Mouse (Mus musculus) urinary bladder, adult 18-20 months (tissue): ENCODE results near the gene Wtap.
"Not testable (repeated sequence)": the region's sequence is repeated elsewhere in the genome, so short reads cannot be mapped to it uniquely, and the experiment has no call there.

Experiments used
- DNase-seq, 2 experiments: peaks; one replicate each; pipeline ENCODE4 v3.0.0; 2022; ENCODE audit warnings: low spot score in 2 of 2, mixed read lengths in 2 of 2

The Wtap gene

GRCm38 (mm10) chr17:12994069-12994468 lies at the start of gene Wtap:
TSS of gene Wtap (minus strand) at chr17:12994169.
- no peak for DNase-seq

- not testable (repeated sequence) for DNase-seq
Observed at GRCm38 (mm10) chr17:13036627-13037192, 42.7 kb upstream of the Wtap start.

DNA sequence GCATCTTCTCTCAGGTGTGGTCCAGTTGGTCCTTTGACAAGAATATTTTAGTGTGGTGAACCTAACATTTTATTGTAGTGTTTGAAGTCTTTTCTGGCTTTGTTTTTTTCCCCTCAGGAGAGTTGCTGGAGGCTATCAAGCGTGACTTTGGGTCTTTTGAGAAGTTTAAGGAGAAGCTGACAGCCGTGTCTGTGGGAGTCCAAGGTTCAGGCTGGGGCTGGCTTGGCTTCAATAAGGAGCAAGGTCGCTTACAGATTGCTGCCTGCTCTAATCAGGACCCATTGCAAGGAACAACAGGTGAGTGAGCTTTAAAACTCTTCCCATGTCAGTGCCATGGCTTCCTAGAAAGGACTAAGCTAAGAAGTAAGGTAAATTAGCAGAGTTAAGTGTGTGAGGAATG lies 19.3 kb upstream of the Wtap start:
- DNase-seq: no peak

DNA sequence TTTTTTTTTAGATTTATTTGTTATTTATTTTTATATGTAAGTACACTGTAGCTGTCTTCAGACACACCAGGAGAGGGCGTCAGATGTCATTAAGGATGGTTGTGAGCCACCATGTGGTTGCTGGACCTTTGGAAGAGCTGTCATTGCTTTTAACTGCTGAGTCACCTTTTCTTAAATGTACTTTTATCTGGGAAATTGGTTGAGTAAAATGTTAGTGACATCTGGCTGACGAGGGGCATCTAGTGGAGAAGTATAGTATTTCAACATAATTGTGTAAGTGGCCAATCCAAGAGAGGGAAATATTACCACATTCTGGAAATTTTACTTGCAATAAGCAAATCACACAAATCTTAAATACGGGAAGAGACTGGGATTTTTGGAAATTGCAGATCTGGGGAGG lies 15.9 kb upstream of the Wtap start:
- no peak for DNase-seq

DNA sequence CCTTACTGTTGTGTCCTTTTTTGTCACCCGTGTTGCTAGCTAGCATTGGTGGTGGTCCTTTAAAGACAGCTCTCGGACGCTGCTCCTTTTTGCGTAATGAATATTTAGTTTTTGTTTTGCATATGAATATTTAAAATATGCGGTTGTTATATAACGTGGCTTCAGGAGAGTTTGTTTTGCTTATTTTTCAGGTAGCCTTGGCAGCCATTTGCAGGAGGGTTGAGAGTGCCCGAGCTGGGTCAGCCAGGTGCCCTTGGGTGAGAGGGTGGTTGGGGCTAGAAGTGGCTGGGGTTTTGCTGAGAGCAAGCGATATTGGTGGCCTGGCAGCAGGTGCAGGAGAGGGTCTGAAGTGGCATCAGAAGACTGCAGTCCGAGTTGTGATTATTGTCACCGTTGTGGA lies 14.6 kb upstream of the Wtap start:
- peak in 1 of 2 experiments; percentile 17 for DNase-seq

- DNase-seq: peak; percentile 99
Observed at GRCm38 (mm10) chr17:13007730-13008425, 13.9 kb upstream of the Wtap start.

DNA sequence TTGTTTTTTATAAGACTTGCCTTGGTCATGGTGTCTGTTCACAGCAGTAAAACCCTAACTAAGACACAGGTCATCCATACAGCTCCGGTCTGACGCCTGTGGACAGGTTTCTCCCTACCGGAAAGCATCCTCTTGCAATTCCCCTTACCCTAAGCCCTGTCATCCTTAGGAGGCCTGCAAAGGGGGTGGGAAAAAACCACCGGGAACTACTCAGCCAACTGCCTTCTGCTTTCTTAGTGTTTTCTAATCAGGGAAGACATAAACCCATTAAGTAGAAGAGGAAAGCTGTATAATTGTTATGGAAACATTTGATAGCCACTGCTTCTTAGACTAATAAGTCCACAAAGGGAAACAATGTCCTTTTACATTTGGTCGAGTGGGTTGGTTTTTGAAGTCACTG lies 13.0 kb upstream of the Wtap start:
- DNase-seq: no peak

DNA sequence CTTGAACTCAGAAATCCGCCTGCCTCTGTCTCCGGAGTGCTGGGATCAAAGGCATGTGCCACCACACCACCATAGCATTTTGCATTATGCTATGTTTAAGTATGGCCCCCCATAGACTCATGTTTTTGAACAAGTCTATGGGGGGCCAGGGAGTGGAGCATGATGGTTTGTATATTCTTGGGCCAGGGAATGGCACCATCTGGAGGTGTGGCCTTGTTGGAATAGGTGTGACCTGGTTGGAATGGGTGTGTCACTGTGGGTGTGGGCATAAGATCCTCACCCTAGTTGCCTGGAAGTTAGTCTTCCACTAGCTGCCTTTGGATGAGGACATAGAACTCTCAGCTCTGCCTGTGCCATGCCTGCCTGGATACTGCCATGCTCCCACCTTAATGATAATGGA lies 12.6 kb upstream of the Wtap start, which contains the start of gene Sod2:
Gene Sod2 (plus strand): TSS at position 301 of the 400 bp plus-strand sequence.
- DNase-seq: not testable (repeated sequence)

GRCm38 (mm10) chr17:13004436-13004835 lies 10.5 kb upstream of the Wtap start:
- DNase-seq: not testable (repeated sequence)

GRCm38 (mm10) chr17:13002243-13002642 lies 8.3 kb upstream of the Wtap start:
- not testable (repeated sequence) for DNase-seq

- no peak for DNase-seq
Observed at GRCm38 (mm10) chr17:12999069-12999468, 5.1 kb upstream of the Wtap start.

DNA sequence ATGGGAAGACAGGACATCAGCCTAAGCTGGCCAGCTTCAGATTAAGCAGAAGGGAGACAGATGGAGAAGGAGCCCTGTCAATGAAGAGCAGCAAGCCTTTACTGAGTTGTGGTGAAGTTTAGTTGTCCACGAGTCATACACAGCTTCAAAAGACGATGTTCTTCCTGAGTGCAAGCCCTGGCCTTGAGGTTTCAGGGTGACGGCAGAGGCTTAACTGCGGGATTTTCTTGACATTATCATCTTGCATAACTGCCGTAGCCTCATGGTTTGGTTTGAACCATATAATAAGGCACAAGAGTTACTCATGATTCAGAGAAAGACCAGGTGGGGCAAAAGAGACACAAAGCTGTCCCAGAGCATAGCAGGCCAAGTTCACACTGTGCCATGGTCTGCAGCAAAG lies 3.9 kb upstream of the Wtap start:
- DNase-seq: no peak

DNA sequence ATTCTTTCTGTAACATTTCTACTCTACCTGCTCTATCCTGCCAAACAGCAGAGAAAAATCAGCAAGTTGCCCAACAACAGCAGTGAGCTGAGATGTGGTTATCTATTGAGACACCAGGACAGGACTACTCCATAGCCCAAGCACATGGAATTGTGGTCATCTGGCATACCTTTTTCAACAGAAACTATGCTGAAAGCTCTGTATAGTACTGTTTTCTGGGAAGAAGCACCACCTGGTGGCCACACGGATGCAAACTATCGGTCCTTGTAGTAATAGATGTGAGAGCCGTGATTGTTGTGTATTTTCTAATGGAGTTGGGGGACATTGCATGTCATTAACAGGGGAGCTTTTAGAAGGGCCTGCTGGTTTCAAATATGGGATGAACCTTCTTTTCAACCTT lies 2.4 kb upstream of the Wtap start:
- DNase-seq: no peak

DNA sequence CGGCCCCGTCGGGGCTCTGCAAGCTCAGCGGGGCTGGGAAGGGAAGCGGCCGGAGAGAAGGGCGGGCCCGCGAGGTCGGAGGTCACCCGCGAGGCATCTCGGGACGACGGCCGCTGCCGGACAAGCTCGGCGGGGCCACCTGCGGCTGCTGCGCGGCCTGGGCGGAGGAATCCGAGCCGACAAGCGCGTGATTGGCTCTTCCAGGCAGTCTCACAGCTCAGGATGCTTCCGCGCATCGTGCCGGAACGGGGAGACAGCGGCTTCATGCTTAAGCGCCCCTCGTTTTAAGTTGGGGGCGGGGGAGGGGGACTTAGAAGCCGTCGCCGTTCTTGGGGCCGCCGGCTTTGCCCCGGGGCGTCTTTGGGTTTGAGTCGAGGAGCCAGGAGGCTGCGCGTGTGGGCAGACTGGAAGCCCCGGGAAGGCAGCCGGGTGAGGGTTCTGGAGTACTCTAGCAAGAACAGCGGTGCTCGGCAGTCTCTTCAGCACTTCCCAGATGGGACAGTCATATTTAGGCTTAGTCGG lies 1.4 kb downstream of the Wtap start:
- DNase-seq: peak; percentile 94 to 98

DNA sequence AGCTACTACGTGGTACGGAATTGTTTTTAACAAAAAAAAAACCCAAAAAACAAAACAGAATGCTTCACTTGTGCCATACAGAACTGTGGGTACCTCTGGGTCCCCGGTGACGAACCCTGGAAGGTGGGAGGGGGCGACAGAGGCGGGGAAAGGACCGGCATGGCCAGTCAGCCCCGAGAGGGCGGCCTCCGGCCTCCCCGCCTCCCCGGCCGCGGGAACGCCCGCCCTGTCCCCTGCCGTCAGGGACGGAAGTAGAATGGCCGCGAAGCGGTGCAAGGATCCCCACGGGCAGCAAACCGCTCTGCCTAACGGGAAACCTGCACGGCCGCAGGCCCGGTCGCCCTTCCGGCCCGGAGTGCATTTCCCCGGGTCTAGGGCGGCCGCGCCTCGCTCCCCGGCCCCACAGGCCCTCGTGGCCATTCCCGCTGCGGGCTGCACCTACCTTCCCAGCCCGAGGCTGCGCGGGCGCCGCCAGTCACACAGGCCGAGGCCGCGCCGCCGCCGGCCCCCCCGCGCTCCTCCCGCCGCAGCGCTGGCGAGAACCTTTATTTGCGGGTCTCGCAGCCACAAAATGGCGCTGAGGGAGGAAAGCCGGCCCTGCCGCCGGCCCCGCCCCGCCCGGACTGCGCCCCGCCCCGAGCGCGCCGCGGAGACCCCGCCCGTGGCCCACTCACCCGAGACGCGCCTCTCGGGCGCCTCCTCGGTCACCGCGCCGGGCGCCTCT lies 2.2 kb downstream of the Wtap start:
- peak; percentile 84 to 92 for DNase-seq

DNA sequence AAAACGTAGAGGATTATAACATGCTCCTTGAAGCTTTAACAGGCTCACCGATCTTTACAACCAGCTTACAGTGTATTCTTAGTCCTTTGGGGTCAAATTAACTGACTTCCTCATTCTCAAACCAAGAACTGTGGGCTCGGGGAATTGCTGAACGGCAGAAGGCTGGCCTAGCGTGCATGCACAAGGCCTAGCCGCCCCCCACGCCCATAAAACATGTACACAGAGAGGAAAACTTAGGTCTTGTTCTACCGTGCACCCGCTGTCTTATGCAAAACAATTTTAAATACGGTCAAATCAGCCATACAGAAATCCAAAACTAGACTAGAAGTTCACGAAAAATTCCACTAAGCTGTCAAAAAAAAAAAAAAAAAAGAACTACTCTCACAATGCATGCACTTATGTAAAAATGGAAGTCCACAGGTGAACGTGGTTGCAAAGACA lies 2.8 kb downstream of the Wtap start:
- DNase-seq: no peak

- no peak for DNase-seq
Observed at GRCm38 (mm10) chr17:12990567-12991145, 3.3 kb downstream of the Wtap start.

DNA sequence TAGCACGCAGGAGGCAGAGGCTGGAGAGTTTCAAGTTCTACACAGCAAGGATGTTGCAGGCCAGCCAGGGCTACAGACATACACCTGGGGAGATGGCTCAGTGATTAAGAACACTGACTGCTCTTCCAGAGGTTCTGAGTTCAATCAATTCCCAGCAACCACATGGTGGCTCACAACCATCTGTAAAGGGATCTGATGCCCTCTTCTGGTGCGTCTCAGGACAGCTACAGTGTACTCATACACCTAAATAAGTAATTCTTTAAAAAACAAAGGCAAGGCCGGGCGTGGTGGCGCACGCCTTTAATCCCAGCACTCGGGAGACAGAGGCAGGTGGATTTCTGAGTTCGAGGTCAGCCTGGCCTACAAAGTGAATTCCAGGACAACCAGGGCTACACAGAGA lies 5.9 kb downstream of the Wtap start:
- not testable (repeated sequence) for DNase-seq

DNA sequence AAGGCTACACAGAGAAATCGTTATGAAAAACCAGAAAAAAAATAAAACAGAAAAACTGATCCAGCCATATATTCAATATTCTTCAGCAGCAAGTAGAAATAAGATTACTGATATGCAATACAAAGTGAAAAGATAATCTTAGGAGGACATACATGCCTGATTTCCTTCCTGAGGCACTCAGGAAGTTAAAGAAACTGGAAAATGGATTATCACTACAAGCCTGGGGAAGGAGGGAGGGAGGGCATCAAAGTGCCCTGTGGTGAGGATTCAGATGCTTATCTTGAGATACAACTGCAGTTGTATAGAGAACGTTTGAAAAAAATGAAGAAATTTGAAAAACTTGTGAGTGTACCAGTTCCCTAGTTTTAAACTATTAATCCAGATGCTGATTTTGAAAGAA lies 10.0 kb downstream of the Wtap start:
- DNase-seq: no peak

GRCm38 (mm10) chr17:12978546-12978945 lies 15.4 kb downstream of the Wtap start:
- DNase-seq: no peak

- no peak for DNase-seq
Observed at GRCm38 (mm10) chr17:12973851-12974250, 20.1 kb downstream of the Wtap start.

GRCm38 (mm10) chr17:12967173-12967572 lies 26.8 kb downstream of the Wtap start:
- no peak for DNase-seq
